8 mouse cellular contexts compared by ENCODE assay signal in the genomic region with DNA sequence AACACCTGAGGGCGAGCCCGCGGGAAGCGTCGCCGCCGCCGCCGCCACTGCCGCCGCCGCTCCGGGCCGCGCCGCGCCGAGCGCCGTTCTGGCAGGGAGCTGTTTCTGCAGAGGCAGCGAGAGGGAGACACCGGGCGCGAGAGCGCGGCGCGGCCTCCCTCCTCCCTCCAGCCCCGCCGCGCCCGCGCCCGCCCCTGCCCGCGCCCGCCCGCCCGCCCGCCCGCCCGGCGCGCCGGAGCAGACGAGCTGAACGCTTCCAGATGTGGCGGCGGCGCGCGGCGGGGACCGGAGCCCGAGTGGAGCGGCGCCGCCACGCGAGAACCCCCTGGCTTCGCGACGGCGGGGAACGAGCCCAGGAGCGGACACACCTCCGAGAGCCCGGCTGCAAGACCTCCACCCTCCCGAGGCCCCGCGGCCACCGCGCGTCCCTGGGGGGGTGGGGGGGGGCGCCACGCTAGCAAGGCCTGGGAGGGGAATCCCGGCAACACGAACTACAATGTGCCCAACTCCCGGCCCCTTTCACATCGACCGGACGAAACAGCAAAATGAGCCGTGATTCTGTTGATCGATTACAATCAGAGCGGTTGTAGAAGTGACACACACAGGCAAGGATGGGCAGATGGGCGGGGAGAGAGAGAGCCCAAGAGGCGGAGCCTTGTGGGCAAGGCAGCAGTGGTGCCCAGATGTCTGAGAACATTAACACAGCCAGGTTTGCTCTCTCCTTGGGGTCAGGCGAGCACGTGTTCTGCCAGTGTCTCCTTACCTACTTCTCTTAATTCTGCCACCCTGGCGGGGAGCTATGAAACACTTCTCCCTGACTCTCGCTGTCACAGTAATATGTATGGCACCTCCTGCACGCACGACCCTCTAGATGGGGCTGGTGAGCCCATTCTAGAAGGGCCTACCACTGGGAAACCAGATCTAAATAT.
DNase-seq lines count a peak whose midpoint lies in the region; ATAC-seq and TF ChIP-seq lines count a peak whose summit lies in the region.

No protein-coding gene starts in this region.

- peak overlapping the region; percentile 92 for H3K4me2 ChIP-seq in forebrain, embryonic 13.5 days
- peak overlapping the region; percentile 99 for H3K4me2 ChIP-seq in heart, embryonic 16.5 days (ENCODE audit: low read depth, low read length)
- H3K4me2 ChIP-seq in kidney, postnatal 0 days (ENCODE audit: low read length): peak overlapping the region; percentile 95
- peak overlapping the region; percentile 92 for H3K4me2 ChIP-seq in liver, embryonic 11.5 days
- H3K4me2 ChIP-seq in myocyte (ENCODE audit: low read depth): peak overlapping the region; percentile 60

- peak; percentile 82 for DNase-seq in ES-CJ7 (ENCODE audit: low read depth, low spot score)
- DNase-seq in c-Kit-positive CD71-negative TER-119-negative erythroid progenitor cells, embryonic 14.5 days (ENCODE audit: low read depth): peak; percentile 67
- peak; percentile 85 for DNase-seq in kidney, postnatal 0 days (ENCODE audit: low spot score)
- DNase-seq in liver, embryonic 11.5 days (ENCODE audit: low spot score): peak; percentile 58

- H3K79me2 ChIP-seq in myocyte (ENCODE audit: control insufficient read depth, insufficient read depth): no peaks in the 10 kb centered on the region

- no peak overlapping the region for H3ac ChIP-seq in myocyte (ENCODE audit: control insufficient read depth, insufficient read length)

- H3K9me3 ChIP-seq in forebrain, embryonic 13.5 days (replicated peaks): no peaks in the 10 kb centered on the region
- H3K9me3 ChIP-seq in heart, embryonic 16.5 days (replicated peaks; ENCODE audit: control insufficient read depth, low read length): no peaks in the 10 kb centered on the region
- no peaks in the 10 kb centered on the region for H3K9me3 ChIP-seq in kidney, postnatal 0 days (replicated peaks; ENCODE audit: low read length)
- no peaks in the 10 kb centered on the region for H3K9me3 ChIP-seq in liver, embryonic 11.5 days (ENCODE audit: control insufficient read depth, low read length)

- H3K27me3 ChIP-seq in forebrain, embryonic 13.5 days: peaks cover 24% of the 10 kb centered on the region
- peaks cover 3% of the 10 kb centered on the region for H3K27me3 ChIP-seq in heart, embryonic 16.5 days (ENCODE audit: control insufficient read depth, insufficient read depth, low read length)
- peaks cover 17% of the 10 kb centered on the region; the same call in 1 of the 2 replicates for H3K27me3 ChIP-seq in kidney, postnatal 0 days (ENCODE audit: insufficient read depth, low read length)
- H3K27me3 ChIP-seq in liver, embryonic 11.5 days (replicated peaks; ENCODE audit: control insufficient read depth, insufficient read depth, low read length): peaks cover 60% of the 10 kb centered on the region
- peaks cover 62% of the 10 kb centered on the region for H3K27me3 ChIP-seq in myocyte (ENCODE audit: control insufficient read depth, insufficient read depth, insufficient read length)
- H3K27me3 ChIP-seq in testis, adult 2 months (ENCODE audit: control insufficient read depth, insufficient read depth, low read length): no peaks in the 10 kb centered on the region

- H3K27ac ChIP-seq in forebrain, embryonic 13.5 days: peak overlapping the region; percentile 84
- H3K27ac ChIP-seq in heart, embryonic 16.5 days (ENCODE audit: low read length): peak overlapping the region; percentile 49
- H3K27ac ChIP-seq in kidney, postnatal 0 days: peak overlapping the region; percentile 31; the same call in 1 of the 2 replicates
- H3K27ac ChIP-seq in liver, embryonic 11.5 days (ENCODE audit: low read depth, low read length): no peak overlapping the region
- H3K27ac ChIP-seq in testis, adult 2 months (ENCODE audit: control insufficient read depth, insufficient read depth, low read depth, low read length): no peak overlapping the region

- H3K36me3 ChIP-seq in forebrain, embryonic 13.5 days (ENCODE audit: poor library complexity, severe bottlenecking): no peaks in the 10 kb centered on the region
- H3K36me3 ChIP-seq in heart, embryonic 16.5 days (ENCODE audit: control insufficient read depth, insufficient read depth): no peaks in the 10 kb centered on the region
- H3K36me3 ChIP-seq in kidney, postnatal 0 days (ENCODE audit: insufficient read depth, low read length): no peaks in the 10 kb centered on the region
- H3K36me3 ChIP-seq in liver, embryonic 11.5 days (ENCODE audit: control insufficient read depth, insufficient read depth, low read length): no peaks in the 10 kb centered on the region
- no peaks in the 10 kb centered on the region for H3K36me3 ChIP-seq in myocyte (ENCODE audit: control insufficient read depth, insufficient read depth)
- no peaks in the 10 kb centered on the region for H3K36me3 ChIP-seq in testis, adult 2 months (ENCODE audit: control insufficient read depth, insufficient read depth, low read length)

- peak overlapping the region; percentile 77 for H3K9ac ChIP-seq in forebrain, embryonic 13.5 days
- peak overlapping the region; percentile 79 for H3K9ac ChIP-seq in heart, embryonic 16.5 days (ENCODE audit: low read length)
- H3K9ac ChIP-seq in kidney, postnatal 0 days (ENCODE audit: low read depth, low read length): peak overlapping the region; percentile 57
- 0 out of 2 replicates have a peak overlapping the region, but pooled peaks have one; percentile 36 for H3K9ac ChIP-seq in liver, embryonic 11.5 days (ENCODE audit: low read depth, low read length)

- peak overlapping the region; percentile 70 for H3K4me3 ChIP-seq in forebrain, embryonic 13.5 days
- H3K4me3 ChIP-seq in heart, embryonic 16.5 days (ENCODE audit: low read length): peak overlapping the region; percentile 74
- peak overlapping the region; percentile 57 for H3K4me3 ChIP-seq in kidney, postnatal 0 days (replicated peaks; ENCODE audit: low read depth, low read length)
- H3K4me3 ChIP-seq in liver, embryonic 11.5 days (ENCODE audit: low read depth, low read length): peak overlapping the region; percentile 64
- no peak overlapping the region for H3K4me3 ChIP-seq in myocyte
- peak overlapping the region; percentile 65 for H3K4me3 ChIP-seq in testis, adult 2 months (ENCODE audit: control insufficient read depth, low read depth, low read length)

- H3K4me1 ChIP-seq in forebrain, embryonic 13.5 days: peaks cover 28% of the 10 kb centered on the region
- H3K4me1 ChIP-seq in heart, embryonic 16.5 days (ENCODE audit: control insufficient read depth, insufficient read depth, low read length): peaks cover 39% of the 10 kb centered on the region
- H3K4me1 ChIP-seq in kidney, postnatal 0 days (replicated peaks; ENCODE audit: insufficient read depth, low read length): peaks cover 9% of the 10 kb centered on the region; the same call in 1 of the 2 replicates
- no peaks in the 10 kb centered on the region; the same call in 1 of the 2 replicates for H3K4me1 ChIP-seq in liver, embryonic 11.5 days (replicated peaks; ENCODE audit: control insufficient read depth, insufficient read depth, low read length)
- peaks cover 7% of the 10 kb centered on the region for H3K4me1 ChIP-seq in testis, adult 2 months (ENCODE audit: control insufficient read depth, insufficient read depth, low read length)

- 0% methylated on average over 20 of the region's 93 CpGs for WGBS in forebrain, embryonic 13.5 days
- WGBS in heart, embryonic 16.5 days: under 1% methylated on average over 36 of the region's 93 CpGs
- 1% methylated on average over 59 of the region's 93 CpGs for WGBS in kidney, postnatal 0 days
- whole genome bisulfite sequencing in liver, embryonic 11.5 days: under 1% methylated on average over 76 of the region's 93 CpGs

- peak; percentile 73 for TF ChIP-seq CTCF in kidney, postnatal 0 days (IDR thresholded peaks at IDR 0.05; ENCODE audit: low read depth)
- TF ChIP-seq CTCF in testis, adult 2 months (IDR thresholded peaks at IDR 0.05; ENCODE audit: control insufficient read depth, insufficient read depth, insufficient replicate concordance, low read depth, low read length): peak; percentile 43; the same call in 1 of the 2 replicates

- ATAC-seq in forebrain, embryonic 13.5 days: peak; percentile 85
- ATAC-seq in heart, embryonic 16.5 days (replicated peaks; ENCODE audit: extremely low read depth, insufficient read depth, low FRiP score): peak; percentile 59
- ATAC-seq in kidney, postnatal 0 days (replicated peaks; ENCODE audit: low FRiP score, low read depth): peak; percentile 58
- peak; percentile 56; the same call in 1 of the 2 replicates for ATAC-seq in liver, embryonic 11.5 days (replicated peaks; ENCODE audit: low FRiP score)

- no peak for TF ChIP-seq POLR2A in myocyte (IDR thresholded peaks at IDR 0.05; ENCODE audit: insufficient read length, low read depth)
- TF ChIP-seq POLR2A in testis, adult 2 months (IDR thresholded peaks at IDR 0.05; ENCODE audit: control insufficient read depth, low read depth, low read length): no peak

TF ChIP-seq in myocyte, 11 proteins besides CTCF, POLR2A, EP300 and RAD21:
- TF ChIP-seq TCF12 (IDR thresholded peaks at IDR 0.05; ENCODE audit: insufficient read depth, poor library complexity, severe bottlenecking) (no peak), REST (IDR thresholded peaks at IDR 0.05; ENCODE audit: insufficient read depth, insufficient read length) (no peak), USF1 (IDR thresholded peaks at IDR 0.05; ENCODE audit: low read depth) (no peak)

Comparison
In these comparisons a context has a peak if more than half of its experiments do, and no peak if none do; other contexts are left out.
1. H3K27ac ChIP-seq: peak in forebrain, embryonic 13.5 days (single experiment), heart, embryonic 16.5 days (single experiment) and kidney, postnatal 0 days (single experiment); none in liver, embryonic 11.5 days (single experiment) and testis, adult 2 months (single experiment).
2. Peak in every context shown above with its lines, with median percentiles within 50 percentile points of each other: DNase-seq, ATAC-seq, H3K4me2 ChIP-seq and H3K9ac ChIP-seq.